Mouse (Mus musculus) sigmoid colon, adult 10 weeks (tissue): ENCODE results near the gene Gm7361. TPM values are rescaled to one million over a fixed set of nuclear protein-coding genes. Genes with fewer than 3 reads are reported as not detected.

Source experiments
- polyA plus RNA-seq: library from polyadenylated mRNA; stranded (reverse); fragments of 350-450 nt; fragmentation: Illumina TruSeq; extraction: RNeasy Lipid Tissue Mini Kit (QIAGEN cat#74804); gene quantifications from one replicate; pipeline ENCODE4 v1.2.3, GENCODE M21; 2014; ENCODE audit warnings: low read depth, low replicate concordance

The Gm7361 gene
- 0.38 TPM for polyA plus RNA-seq

GRCm38 (mm10) chr5:26257391-26257790 is at the start of gene Gm7361:
TSS of gene Gm7361 (plus strand) at chr5:26257691.

Other genes with a start within 250 kb of the Gm7361 start
- not detected for gene Gm5862, start 234.8 kb upstream of the Gm7361 start, polyA plus RNA-seq
- gene Speer4a, start 218.1 kb upstream of the Gm7361 start, polyA plus RNA-seq, result not detected
- not detected for gene Gm7347, start 199.1 kb upstream of the Gm7361 start, polyA plus RNA-seq
- not detected for gene Gm10471, start 168.4 kb upstream of the Gm7361 start, polyA plus RNA-seq
- gene 5031410I06Rik, start 152.3 kb upstream of the Gm7361 start, polyA plus RNA-seq, result not detected
- not detected for gene Gm10220, start 136.3 kb upstream of the Gm7361 start, polyA plus RNA-seq